Mouse (Mus musculus) kidney, adult 11 months (tissue): ENCODE measurements around the gene Idi2.

Source experiments
- DNase-seq: peaks from one replicate; pipeline ENCODE4 v3.0.0; 2022

Gene Idi2

DNA sequence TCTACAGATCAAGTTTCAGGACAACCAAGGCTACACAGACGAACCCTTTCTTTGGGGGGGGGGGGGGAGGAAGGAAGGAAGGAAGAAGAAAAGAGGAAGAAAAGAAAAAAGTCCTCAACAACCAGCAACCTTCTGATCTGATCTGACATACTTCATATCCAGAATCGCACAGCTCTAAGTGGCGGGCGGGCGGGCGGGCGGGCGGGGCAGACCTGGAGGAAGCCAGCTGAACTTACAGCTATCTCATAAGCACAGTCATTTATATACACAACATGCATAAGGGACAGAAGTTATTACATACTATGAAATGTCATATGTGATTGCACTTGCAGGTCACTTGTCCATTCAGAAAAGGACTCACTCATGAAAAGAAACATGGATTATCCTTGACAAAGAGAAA is 46.8 kb downstream of the Idi2 start:
- no peak for DNase-seq

GRCm38 (mm10) chr13:9003306-9003705 is 50.6 kb downstream of the Idi2 start:
- no peak for DNase-seq
